Mouse (Mus musculus): ENCODE results near the gene Slc4a8. TPM values are rescaled to one million over a fixed set of nuclear protein-coding genes. Genes with fewer than 3 reads are reported as not detected.
A peak's percentile ranks its signal among the peaks of the same experiment; 100 is the strongest.
"Not testable (repeated sequence)": the region's sequence is repeated elsewhere in the genome, so short reads cannot be mapped to it uniquely, and the experiment has no call there.

The Slc4a8 gene
- polyA plus RNA-seq, 1 experiment from 2014 or later: 9.7 TPM

DNA sequence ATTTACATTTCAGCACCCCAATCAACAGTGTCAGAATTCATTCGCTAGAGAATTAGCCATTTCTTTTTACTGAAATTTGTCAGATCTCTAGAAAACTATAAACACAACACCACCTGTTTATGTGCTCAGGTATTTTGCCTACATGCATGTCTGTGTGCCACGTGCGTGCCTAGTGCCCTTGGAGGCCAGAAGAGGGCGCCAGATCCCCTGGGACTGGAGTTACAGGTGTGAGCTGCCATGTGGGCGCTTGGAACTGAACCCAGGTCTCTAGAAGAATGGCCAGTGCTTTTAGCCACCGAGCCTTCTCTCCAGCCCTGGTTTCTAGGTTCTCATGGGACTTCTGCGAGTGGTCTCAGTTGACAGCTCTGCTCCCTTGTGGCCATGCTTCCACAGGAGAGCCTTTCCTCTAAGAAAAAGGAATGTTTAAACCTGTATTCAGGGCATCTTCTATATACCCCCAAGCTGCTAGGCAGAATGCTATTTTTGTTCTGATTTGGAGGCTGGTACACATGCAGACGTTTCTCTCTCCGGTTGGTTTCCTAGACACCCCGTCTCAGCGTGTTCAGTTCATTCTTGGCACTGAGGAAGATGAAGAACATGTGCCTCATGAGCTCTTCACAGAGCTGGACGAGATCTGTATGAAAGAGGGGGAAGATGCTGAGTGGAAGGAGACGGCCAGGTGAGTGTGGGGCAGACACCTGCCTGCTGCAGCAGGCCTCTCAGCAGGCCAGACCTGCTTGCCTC is 21.9 kb downstream of the Slc4a8 start:
- Histone ChIP-seq H3K27ac (no peak overlapping the region), H3K9me3 (replicated peaks) (no peaks in the 10 kb centered on the region), H3K36me3 (peaks cover 10% of the 10 kb centered on the region), H3K27me3 (ENCODE audit: low read depth, poor library complexity, severe bottlenecking) (no peaks in the 10 kb centered on the region), H3K4me1 (peaks cover 17% of the 10 kb centered on the region), H3K4me3 (no peak overlapping the region)
- DNase-seq (ENCODE audit: low spot score): no peak
- 92% methylated on average over 13 of the region's 13 CpGs for WGBS

DNA sequence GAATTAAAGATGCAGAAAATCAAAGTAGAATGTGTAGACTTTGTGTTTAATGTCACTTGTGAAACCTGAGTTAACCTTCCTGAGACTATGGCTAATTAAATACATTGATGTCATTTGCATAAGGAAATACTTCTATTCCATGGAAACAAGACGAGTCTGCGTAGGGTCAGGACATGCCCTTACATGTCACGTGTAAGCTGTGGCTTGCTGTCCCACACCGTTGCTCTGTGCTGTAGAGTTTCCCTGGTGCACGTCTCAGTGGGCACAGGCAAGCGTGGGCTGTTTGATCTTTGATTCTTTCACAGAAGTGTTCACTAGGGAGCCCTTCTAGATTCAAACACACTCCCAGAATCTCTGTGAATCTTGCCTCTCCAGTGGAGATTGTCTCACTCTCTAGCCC is 28.7 kb downstream of the Slc4a8 start:
- Histone ChIP-seq H3K4me3 (no peak overlapping the region), H3K9me3 (replicated peaks) (no peaks in the 10 kb centered on the region), H3K36me3 (no peaks in the 10 kb centered on the region), H3K27ac (no peak overlapping the region), H3K27me3 (ENCODE audit: low read depth, poor library complexity, severe bottlenecking) (no peaks in the 10 kb centered on the region), H3K4me1 (no peaks in the 10 kb centered on the region; the same call in 1 of the 2 replicates)
- WGBS: 86% methylated on average over 6 of the region's 6 CpGs
- DNase-seq (ENCODE audit: low spot score): no peak

GRCm38 (mm10) chr15:100792324-100792723 is 30.8 kb downstream of the Slc4a8 start:
- Histone ChIP-seq H3K27me3 (ENCODE audit: low read depth, poor library complexity, severe bottlenecking) (no peaks in the 10 kb centered on the region), H3K27ac (no peak overlapping the region), H3K4me3 (no peak overlapping the region), H3K9me3 (replicated peaks) (no peaks in the 10 kb centered on the region), H3K4me1 (no peaks in the 10 kb centered on the region; the same call in 1 of the 2 replicates), H3K36me3 (no peaks in the 10 kb centered on the region)
- no peak for DNase-seq (ENCODE audit: low spot score)
- 64% methylated on average over 2 of the region's 2 CpGs for WGBS

- Histone ChIP-seq H3K4me1 (peaks cover 10% of the 10 kb centered on the region), H3K27me3 (ENCODE audit: low read depth, poor library complexity, severe bottlenecking) (no peaks in the 10 kb centered on the region), H3K27ac (no peak overlapping the region), H3K36me3 (peaks cover 4% of the 10 kb centered on the region; the same call in 1 of the 2 replicates), H3K9me3 (replicated peaks) (no peaks in the 10 kb centered on the region), H3K4me3 (no peak overlapping the region)
- 49% methylated on average over 13 of the region's 13 CpGs for WGBS
- DNase-seq (ENCODE audit: low spot score): no peak
Observed at GRCm38 (mm10) chr15:100800914-100801313, 39.4 kb downstream of the Slc4a8 start.

- H3K4me3 ChIP-seq: no peak overlapping the region
- peaks cover 12% of the 10 kb centered on the region; the same call in 1 of the 2 replicates for H3K36me3 ChIP-seq
- H3K9me3 ChIP-seq (replicated peaks): no peaks in the 10 kb centered on the region
- no peak for DNase-seq (ENCODE audit: low spot score)
- no peaks in the 10 kb centered on the region for H3K27me3 ChIP-seq (ENCODE audit: low read depth, poor library complexity, severe bottlenecking)
- H3K4me1 ChIP-seq: peaks cover 7% of the 10 kb centered on the region
- WGBS: 76% methylated on average over 12 of the region's 12 CpGs
- H3K27ac ChIP-seq: peak overlapping the region; percentile 46; the same call in 1 of the 2 replicates
Observed at GRCm38 (mm10) chr15:100808062-100808461, 46.5 kb downstream of the Slc4a8 start.

DNA sequence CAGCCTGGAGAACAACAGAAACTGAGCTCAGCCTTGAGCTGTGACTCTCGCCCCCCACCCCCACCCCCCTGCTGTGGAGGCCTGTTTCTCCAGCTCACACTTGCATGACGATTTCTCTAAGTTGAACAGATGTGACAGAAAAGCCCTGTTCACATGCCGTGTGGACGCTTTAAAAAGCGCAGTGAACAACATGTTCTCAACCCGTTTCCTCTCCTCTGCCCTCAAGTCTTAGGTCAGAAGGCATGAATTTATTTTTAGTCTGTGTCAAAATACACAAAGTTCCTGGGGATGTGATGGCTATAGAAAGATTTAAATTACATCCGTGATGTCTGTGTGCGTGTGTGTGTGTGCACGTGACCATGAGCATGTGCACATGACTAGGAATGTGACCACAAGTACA is 46.9 kb downstream of the Slc4a8 start:
- 87% methylated on average over 9 of the region's 9 CpGs for WGBS
- Histone ChIP-seq H3K9me3 (replicated peaks) (no peaks in the 10 kb centered on the region), H3K27me3 (ENCODE audit: low read depth, poor library complexity, severe bottlenecking) (no peaks in the 10 kb centered on the region), H3K27ac (peak overlapping the region; percentile 46; the same call in 1 of the 2 replicates), H3K4me1 (peaks cover 7% of the 10 kb centered on the region), H3K4me3 (no peak overlapping the region), H3K36me3 (peaks cover 12% of the 10 kb centered on the region; the same call in 1 of the 2 replicates)
- no peak for DNase-seq (ENCODE audit: low spot score)

GRCm38 (mm10) chr15:100810243-100810642 is 48.7 kb downstream of the Slc4a8 start:
- DNase-seq (ENCODE audit: low spot score): no peak
- Histone ChIP-seq H3K9me3 (replicated peaks) (no peaks in the 10 kb centered on the region), H3K36me3 (peaks cover 12% of the 10 kb centered on the region; the same call in 1 of the 2 replicates), H3K4me3 (no peak overlapping the region), H3K4me1 (peaks cover 7% of the 10 kb centered on the region), H3K27me3 (ENCODE audit: low read depth, poor library complexity, severe bottlenecking) (no peaks in the 10 kb centered on the region), H3K27ac (no peak overlapping the region)
- 91% methylated on average over 8 of the region's 8 CpGs for WGBS

DNA sequence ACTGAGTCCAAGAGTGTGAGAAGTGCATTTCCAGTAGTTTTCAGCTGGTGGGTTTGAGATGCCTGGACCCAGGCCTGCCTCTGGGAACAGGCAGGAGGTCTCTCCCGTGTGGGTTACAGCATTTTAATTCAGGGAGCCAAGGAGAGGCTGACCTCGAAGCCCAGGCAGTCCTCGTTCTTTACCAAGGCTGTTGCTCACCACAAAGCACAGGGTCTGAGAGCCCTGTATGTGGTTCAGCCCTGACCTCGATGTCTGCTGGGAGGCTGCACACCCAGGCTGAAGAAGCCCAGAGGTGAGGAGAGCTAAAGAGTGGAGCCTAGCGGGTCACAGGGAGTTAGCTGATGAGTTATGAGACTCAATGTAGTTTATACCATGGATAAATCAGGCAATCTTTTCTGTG is 52.0 kb downstream of the Slc4a8 start:
- WGBS: 84% methylated on average over 5 of the region's 5 CpGs
- no peak for DNase-seq (ENCODE audit: low spot score)
- H3K27me3 ChIP-seq (ENCODE audit: low read depth, poor library complexity, severe bottlenecking): no peaks in the 10 kb centered on the region
- no peaks in the 10 kb centered on the region for H3K9me3 ChIP-seq (replicated peaks)
- H3K4me1 ChIP-seq: no peaks in the 10 kb centered on the region; the same call in 1 of the 2 replicates
- H3K27ac ChIP-seq: no peak overlapping the region
- no peak overlapping the region for H3K4me3 ChIP-seq
- peaks cover 13% of the 10 kb centered on the region for H3K36me3 ChIP-seq

- Histone ChIP-seq H3K9me3 (replicated peaks) (no peaks in the 10 kb centered on the region), H3K4me3 (no peak overlapping the region), H3K27ac (no peak overlapping the region), H3K4me1 (no peaks in the 10 kb centered on the region; the same call in 1 of the 2 replicates), H3K36me3 (peaks cover 13% of the 10 kb centered on the region), H3K27me3 (ENCODE audit: low read depth, poor library complexity, severe bottlenecking) (no peaks in the 10 kb centered on the region)
- WGBS: 88% methylated on average over 7 of the region's 7 CpGs
- DNase-seq (ENCODE audit: low spot score): no peak
Observed at GRCm38 (mm10) chr15:100814066-100814465, 52.5 kb downstream of the Slc4a8 start.

DNA sequence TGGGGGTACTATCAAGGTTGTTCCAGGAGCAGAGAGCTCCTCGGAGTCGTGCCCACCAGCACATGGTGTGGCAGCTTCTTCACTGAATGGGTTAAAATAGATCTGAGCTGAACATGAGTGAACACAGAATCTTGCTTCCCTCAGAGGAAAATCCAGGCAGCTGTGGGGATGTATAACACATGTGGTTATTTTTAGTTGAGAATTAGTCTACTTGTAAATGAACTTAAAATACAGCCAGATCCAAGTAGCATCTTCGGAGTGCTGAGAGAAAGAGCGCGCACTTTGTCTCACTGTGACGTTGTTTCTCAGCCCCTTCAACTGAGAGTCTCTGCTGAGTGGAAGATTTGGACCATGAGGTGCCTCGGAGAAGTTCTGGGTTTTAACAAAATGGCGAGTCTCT is 53.8 kb downstream of the Slc4a8 start:
- H3K4me3 ChIP-seq: no peak overlapping the region
- no peaks in the 10 kb centered on the region; the same call in 1 of the 2 replicates for H3K4me1 ChIP-seq
- H3K27ac ChIP-seq: no peak overlapping the region
- no peaks in the 10 kb centered on the region for H3K9me3 ChIP-seq (replicated peaks)
- peaks cover 13% of the 10 kb centered on the region for H3K36me3 ChIP-seq
- no peak for DNase-seq (ENCODE audit: low spot score)
- 93% methylated on average over 8 of the region's 8 CpGs for WGBS
- no peaks in the 10 kb centered on the region for H3K27me3 ChIP-seq (ENCODE audit: low read depth, poor library complexity, severe bottlenecking)

- Histone ChIP-seq H3K9me3 (replicated peaks) (no peaks in the 10 kb centered on the region), H3K4me1 (no peaks in the 10 kb centered on the region), H3K36me3 (peaks cover 5% of the 10 kb centered on the region), H3K27ac (no peak overlapping the region), H3K4me3 (no peak overlapping the region), H3K27me3 (ENCODE audit: low read depth, poor library complexity, severe bottlenecking) (peaks cover 14% of the 10 kb centered on the region)
- no peak for DNase-seq (ENCODE audit: low spot score)
- 95% methylated on average over 3 of the region's 3 CpGs for WGBS
Observed at GRCm38 (mm10) chr15:100818860-100819259, 57.3 kb downstream of the Slc4a8 start.

- H3K36me3 ChIP-seq: no peaks in the 10 kb centered on the region
- 64% methylated on average over 8 of the region's 8 CpGs for WGBS
- H3K27me3 ChIP-seq (ENCODE audit: low read depth, poor library complexity, severe bottlenecking): peaks cover 38% of the 10 kb centered on the region
- H3K27ac ChIP-seq: no peak overlapping the region
- H3K4me1 ChIP-seq: peaks cover 10% of the 10 kb centered on the region
- no peaks in the 10 kb centered on the region for H3K9me3 ChIP-seq (replicated peaks)
- H3K4me3 ChIP-seq: no peak overlapping the region
- no peak for DNase-seq (ENCODE audit: low spot score)
Observed at GRCm38 (mm10) chr15:100821824-100822223, 60.3 kb downstream of the Slc4a8 start.

GRCm38 (mm10) chr15:100822370-100822769 is 60.8 kb downstream of the Slc4a8 start:
- not testable (repeated sequence) for H3K4me1 ChIP-seq; DNase-seq (ENCODE audit: low spot score); H3K4me3 ChIP-seq; H3K9me3 ChIP-seq (replicated peaks); H3K27ac ChIP-seq; H3K36me3 ChIP-seq
- 81% methylated on average over 4 of the region's 4 CpGs for whole genome bisulfite sequencing
- H3K27me3 ChIP-seq (ENCODE audit: low read depth, poor library complexity, severe bottlenecking): peaks cover 38% of the 10 kb centered on the region
